Mouse (Mus musculus) heart, postnatal 10 days (tissue): ENCODE results near the gene Zfp324. TPM values are rescaled to one million over a fixed set of nuclear protein-coding genes. Genes with fewer than 3 reads are reported as not detected.
A peak's percentile ranks its signal among the peaks of the same experiment; 100 is the strongest.

Source experiments
- DNase-seq, 2 experiments: peaks; one replicate each; pipeline ENCODE4 v3.0.0; 2021
- intact Hi-C: fragments of 180-260 bp; cut with DNase I; formaldehyde crosslinking; loops from one replicate; pipeline ENCODE4 v1.15.1; 2025
- total RNA-seq, 2 experiments: library from RNA; stranded (reverse); gene quantifications; 2 replicates each; pipeline ENCODE4 v1.2.3; 2021

Zfp324 gene
- total RNA-seq, 2 experiments from 2014 or later: 4.0 to 7.4 TPM

- peak; percentile 63 to 66 for DNase-seq
- intact Hi-C loops: loop anchor here (5.0 kb wide), 1 partner anchor 39 kb away; the partner anchor contains the start of gene Rps5
Observed at GRCm38 (mm10) chr7:12961511-12962141, 4.0 kb upstream of the Zfp324 start.

DNA sequence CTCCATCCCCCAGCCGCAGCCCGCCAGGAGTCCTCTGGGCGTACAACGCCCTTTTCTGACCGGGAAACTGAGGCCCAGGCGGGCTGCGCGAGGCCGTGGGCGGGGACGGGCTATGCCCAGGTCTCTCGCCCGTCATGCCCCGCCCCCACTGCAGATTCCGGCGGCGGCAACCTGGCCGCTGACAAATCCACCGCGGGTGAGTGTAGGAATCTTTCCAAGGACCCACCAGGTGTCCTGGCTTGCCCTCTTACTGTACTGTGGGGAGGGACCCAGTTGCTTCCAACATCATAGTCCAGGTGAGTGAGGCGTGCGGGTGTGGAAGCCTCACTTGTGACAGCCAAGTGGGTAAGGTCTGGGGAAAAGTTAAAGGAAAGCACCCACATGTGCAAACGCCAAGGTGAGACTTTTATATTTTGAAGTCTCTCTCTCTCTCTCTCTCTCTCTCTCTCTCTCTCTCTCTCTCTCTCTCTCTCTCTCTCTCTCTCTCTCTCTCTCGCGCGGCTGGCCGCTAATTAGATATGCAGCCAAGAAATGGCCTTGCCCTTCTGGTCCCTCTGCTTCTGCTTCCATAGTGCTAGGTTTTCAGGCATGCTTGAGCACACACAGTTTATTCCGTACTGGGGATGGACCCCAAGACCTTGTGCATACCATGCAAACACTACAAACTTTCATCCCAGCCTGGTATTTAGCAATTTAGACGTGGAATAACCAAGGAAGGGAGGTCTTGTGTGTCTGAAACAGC lies 637 bp downstream of the Zfp324 start:
- peak; percentile 68 to 70 for DNase-seq
- intact Hi-C loops: no loop called here

DNA sequence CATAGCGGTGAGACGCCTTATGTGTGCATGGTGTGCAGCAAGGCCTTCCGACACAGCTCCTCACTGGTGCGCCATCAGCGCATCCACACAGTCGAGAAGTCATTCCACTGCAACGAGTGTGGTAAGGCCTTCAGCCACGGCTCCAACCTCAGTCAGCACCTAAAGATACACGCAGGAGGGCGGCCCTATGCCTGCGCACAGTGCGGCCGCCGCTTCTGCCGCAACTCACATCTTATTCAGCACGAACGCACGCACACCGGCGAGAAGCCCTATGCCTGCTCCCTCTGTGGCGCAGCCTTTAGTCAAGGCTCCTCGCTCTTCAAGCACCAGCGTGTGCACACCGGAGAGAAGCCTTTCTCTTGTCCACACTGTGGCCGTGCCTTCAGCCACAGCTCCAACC lies 5.3 kb downstream of the Zfp324 start:
- intact Hi-C loops: no loop called here
- DNase-seq: no peak

GRCm38 (mm10) chr7:12977682-12978389 lies 12.2 kb downstream of the Zfp324 start, which contains the start of gene Zfp446:
TSS of gene Zfp446 (plus strand) at chr7:12977848.
- intact Hi-C loops: loop anchor here (1.0 to 5.0 kb wide), 3 partner anchors 13 to 59 kb away; partner anchors contain the start of genes Ube2m and Zfp324
- DNase-seq: peak; percentile 99

DNA sequence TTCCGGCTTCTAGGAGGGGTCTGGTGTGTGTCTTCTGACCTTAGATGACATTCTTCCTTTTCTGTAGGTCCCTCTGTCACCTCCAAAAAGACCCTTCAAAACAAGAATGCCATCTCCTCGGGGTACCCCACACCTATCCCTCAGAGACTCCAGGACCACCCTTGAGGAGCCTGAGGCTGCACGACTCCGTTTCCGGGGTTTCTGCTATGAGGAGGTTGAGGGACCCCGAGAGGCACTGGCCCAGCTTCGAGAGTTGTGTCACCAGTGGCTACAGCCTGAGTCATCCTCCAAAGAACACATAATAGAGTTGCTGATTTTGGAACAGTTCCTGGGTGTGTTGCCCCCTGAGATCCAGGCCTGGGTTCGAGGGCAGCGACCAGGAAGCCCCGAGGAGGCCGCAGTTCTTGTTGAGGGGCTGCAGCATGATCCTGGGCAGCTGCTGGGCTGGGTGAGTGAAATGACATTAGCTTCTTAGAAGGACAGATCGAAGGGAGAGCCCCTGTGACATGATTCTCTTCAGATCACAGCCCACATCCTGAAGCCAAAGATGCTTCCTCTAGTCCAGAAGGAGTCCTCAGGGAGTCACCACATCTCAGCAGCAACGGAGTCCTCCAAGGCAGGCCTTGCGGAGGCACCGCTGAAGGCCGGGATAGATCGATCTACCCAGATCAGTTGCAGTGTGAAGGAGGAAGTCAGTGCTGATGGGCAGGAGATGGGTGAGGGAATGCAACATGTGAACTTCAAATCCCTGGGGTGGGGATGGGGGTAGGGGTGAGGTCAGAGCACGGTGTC lies 13.5 kb downstream of the Zfp324 start:
- intact Hi-C loops: loop anchor here (2.0 to 5.0 kb wide), 2 partner anchors 30 to 58 kb away; partner anchors contain the start of gene Ube2m
- DNase-seq: peak in 1 of 2 experiments; percentile 19

- intact Hi-C loops: loop anchor here (2.0 to 5.0 kb wide), 2 partner anchors 29 to 58 kb away; partner anchors contain the start of gene Ube2m
- DNase-seq: no peak
Observed at GRCm38 (mm10) chr7:12979776-12980175, 14.1 kb downstream of the Zfp324 start.

GRCm38 (mm10) chr7:12980291-12980690 lies 14.7 kb downstream of the Zfp324 start:
- no peak for DNase-seq
- intact Hi-C loops: no loop called here

DNA sequence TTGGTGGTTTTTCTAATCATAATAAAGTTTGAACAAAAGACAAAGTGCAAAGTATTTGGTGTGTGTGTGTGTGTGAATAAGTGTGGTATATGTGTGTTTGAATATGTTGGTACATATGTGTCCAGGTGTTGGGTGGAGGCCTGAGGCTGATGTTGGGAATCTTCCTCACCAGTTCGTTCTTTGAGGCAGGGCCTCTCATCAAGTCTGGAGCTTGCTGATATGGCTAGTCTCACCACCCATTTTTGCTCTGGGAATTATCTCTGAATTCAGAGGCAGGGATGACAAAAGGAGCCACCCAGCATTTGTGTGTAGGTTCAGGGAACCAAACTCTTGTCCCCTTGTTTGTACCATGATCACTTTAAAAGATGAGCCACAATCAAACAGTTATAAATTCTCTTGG lies 20.1 kb downstream of the Zfp324 start:
- no peak for DNase-seq

GRCm38 (mm10) chr7:12986906-12987305 lies 21.3 kb downstream of the Zfp324 start:
- no peak for DNase-seq
- intact Hi-C loops: no loop called here

More for the DNA sequence above, 20.1 kb downstream of the Zfp324 start:
- intact Hi-C loops: loop anchor here (2.0 kb wide), 1 partner anchor 61 kb away; no protein-coding TSS in a partner anchor

GRCm38 (mm10) chr7:12987409-12988189 lies 22.0 kb downstream of the Zfp324 start:
- intact Hi-C loops: no loop called here
- no peak for DNase-seq

DNA sequence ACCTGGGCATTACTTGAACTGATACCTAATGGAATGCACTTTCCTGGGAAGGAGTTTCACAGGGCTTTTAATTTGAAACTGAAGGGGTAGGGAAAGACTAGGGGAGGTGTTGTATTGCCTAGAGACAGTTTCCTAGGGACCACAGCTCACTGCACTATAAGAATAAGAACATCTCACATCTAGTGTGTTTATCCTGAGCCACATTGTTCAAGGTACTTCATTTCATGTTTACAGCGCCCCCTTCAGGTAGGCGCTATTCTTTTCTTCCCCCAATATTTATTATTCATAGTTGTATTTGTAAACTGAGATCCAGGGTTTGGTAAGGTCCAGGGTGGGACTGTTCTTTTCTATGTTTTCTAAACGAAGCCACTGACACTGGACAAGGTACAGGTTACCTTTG lies 26.6 kb downstream of the Zfp324 start:
- peak; percentile 12 to 31 for DNase-seq
- intact Hi-C loops: no loop called here

GRCm38 (mm10) chr7:12993148-12993547 lies 27.5 kb downstream of the Zfp324 start:
- no peak for DNase-seq
- intact Hi-C loops: no loop called here

DNA sequence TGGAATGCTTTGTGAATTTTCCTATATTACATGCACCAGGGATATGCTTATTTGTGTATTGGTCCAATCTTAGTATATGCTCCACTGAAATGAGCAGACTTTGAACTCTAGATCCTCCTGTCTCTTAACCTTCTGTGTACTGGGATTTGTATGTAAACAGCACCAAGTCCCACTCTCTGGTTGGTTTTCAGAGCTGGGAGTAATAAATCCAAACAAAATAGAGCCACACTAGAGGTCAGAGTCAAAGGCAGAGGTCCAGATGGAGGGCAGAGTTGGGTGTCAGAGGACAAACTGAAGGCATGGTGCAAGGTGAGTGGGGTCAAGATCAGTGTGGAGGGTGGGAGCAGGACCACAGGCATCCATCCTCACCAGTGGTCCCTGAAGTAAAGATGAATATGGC lies 30.2 kb downstream of the Zfp324 start:
- intact Hi-C loops: no loop called here

DNA sequence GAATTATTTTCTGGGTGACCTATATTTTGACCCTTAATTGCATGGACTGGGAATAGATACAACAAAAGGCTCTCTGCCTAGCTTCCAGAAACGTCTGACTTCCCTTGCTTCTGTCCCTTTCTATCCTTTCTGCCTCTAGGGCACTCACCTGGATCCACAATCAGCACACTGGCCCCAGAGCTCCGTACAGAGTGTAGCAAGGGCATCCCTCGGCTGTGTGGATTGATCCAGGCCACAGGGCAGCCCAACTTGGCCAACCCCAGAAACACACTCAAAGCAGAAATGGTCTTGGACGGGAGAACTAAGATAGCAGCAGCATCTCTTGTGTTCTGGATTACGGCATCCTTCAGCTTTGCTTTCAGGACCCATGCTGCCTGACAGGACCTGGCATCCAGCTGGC lies 31.6 kb downstream of the Zfp324 start:
- no peak for DNase-seq
- intact Hi-C loops: no loop called here

More for the DNA sequence above, 30.2 kb downstream of the Zfp324 start:
- no peak for DNase-seq

DNA sequence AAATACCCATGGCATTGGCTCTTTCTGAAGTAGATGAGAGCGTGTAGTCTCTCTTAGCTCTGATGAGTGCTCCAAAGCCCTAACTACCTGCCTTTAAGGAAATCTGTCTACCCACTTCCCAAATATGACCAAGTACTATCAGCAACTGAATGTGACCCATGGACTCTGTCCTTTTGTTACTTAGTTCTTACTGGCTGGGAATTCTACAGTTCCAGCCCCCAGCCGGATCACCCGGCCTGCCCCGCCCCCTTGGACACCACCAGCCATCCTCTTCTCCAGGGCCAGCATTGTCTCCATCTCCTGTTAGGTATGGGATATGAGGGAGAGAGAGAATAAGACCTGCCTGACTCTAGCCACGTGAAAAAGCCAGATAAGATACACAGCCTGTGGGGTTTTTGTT lies 32.4 kb downstream of the Zfp324 start, which contains the start of gene Slc27a5:
Slc27a5 (minus strand) TSS at position 140 of the 400 bp plus-strand sequence.
- intact Hi-C loops: no loop called here
- DNase-seq: no peak

DNA sequence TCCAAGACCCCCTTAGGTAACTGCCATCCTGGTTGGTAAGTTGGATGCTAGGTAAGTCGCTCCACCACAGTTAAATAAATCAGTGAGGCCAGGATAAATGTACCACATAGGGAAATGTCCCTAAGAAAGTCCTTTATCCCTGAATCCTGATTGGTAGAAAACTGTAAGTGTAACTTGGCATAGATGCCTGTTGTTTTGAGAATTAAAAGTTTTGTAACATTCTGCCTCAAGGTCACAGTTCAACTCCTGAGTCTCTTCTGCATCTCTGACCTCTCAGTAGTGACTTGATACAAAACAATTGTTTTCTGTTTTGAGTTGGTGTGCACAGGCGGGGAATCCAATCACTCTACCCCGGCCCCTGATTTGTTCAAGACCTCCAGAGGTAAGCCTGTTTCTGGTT lies 33.2 kb downstream of the Zfp324 start, which contains the start of gene Trim28:
Trim28 (plus strand) TSS at position 264 of the 400 bp plus-strand sequence.
- DNase-seq: no peak
- intact Hi-C loops: no loop called here

GRCm38 (mm10) chr7:13001584-13001983 lies 35.9 kb downstream of the Zfp324 start:
- intact Hi-C loops: no loop called here
- DNase-seq: no peak

- intact Hi-C loops: no loop called here
- no peak for DNase-seq
Observed at GRCm38 (mm10) chr7:13003380-13003779, 37.7 kb downstream of the Zfp324 start.

DNA sequence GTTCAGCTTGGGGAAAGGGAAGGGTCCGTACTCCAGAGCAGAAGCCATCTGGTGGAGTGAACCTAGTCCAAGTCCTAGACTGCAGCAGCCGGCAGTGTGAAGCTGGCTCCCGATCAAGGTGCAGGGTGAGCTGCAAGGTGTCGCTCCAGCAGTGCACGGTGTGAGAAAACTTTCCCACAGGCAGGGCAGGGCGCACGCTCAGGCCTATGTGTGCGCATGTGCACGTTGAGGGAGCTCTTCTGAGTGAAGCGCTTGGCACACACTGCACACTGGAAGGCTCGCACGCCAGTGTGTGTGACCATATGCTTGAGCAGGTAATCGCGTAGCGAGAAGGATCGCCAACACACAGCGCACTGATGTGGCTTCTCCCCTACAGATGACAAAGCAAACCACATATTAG lies 40.4 kb downstream of the Zfp324 start:
- no peak for DNase-seq
- intact Hi-C loops: no loop called here
